Mouse (Mus musculus) lung, adult 18-20 months (tissue): ENCODE measurements around the gene Olfr847.

ENCODE experiments used
- DNase-seq, 2 experiments: peaks; one replicate each; pipeline ENCODE4 v3.0.0; 2022; ENCODE audit warnings: mixed read lengths in 2 of 2

Gene Olfr847

DNA sequence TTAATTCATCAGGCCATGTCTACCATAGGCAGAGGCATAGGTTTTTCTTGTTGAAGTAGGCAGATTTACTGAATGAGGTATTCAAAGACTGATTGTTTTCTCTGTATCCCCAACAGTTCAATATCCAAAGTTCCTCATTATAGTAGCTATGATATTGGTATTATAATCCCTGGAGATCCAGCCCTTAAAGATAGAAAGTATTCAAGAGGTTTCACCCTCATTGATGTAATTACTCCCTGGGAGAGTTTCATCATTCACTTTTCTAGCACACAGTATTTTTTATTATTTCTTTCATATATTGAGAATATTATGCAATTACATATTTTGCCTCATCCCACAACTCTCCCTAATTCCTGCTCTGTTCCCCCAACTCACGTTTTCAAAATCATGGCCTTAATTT is at the start of gene Olfr847:
Gene Olfr847, minus strand, starts transcription at position 101 of the 400 bp plus-strand sequence.
- DNase-seq = no peak

DNA sequence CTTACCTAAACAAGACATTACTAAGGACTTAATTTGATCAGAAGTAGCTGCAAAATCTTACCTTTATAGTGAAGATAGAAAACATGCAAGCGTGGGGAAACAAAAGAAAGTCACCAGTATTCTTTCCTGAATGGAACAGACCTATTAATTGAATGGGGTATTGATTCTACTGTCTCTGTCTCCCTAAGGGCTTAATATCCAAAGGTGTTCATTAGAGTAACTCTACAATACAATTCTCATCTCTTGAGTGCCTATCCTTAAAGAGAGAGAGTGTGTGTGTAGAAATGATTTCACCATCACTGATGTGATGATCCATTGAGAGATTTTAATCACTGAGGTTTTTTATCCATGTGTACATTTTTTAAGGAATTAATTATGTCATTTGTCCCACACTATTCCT is 14.6 kb downstream of the Olfr847 start, which contains the start of gene Olfr846:
Gene Olfr846, minus strand, starts transcription at position 101 of the 400 bp plus-strand sequence.
- DNase-seq = no peak

DNA sequence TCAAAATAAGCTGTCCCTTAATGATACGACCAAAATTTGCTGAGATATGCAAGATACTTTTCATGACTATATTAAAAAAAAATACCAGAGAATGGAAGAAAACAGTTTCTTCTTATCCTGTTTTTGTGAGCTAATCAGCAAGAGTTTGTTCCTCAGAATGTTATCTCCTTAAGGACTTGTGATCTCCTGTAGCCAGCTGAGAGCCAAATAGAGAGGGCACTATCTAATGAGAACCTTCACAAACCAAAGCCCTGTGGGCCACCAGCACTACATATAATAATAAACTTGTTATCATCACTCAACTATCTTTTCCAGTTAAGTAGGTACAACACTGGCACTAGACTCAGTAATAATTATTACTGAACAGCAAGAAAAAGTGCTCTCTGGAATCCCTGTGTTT is 42.3 kb downstream of the Olfr847 start, which contains the start of gene Olfr845:
Gene Olfr845, plus strand, starts transcription at position 301 of the 400 bp plus-strand sequence.
- DNase-seq = no peak
